Mouse (Mus musculus) midbrain, embryonic 16.5 days (tissue): ENCODE data around the gene Tubb5. TPM values are rescaled to one million over a fixed set of nuclear protein-coding genes. Genes with fewer than 3 reads are reported as not detected.
A peak's percentile ranks its signal among the peaks of the same experiment; 100 is the strongest.

ENCODE experiments used
- ATAC-seq: fragments of 200-750 bp; cut with Nextera tagmentation; 2 replicates; pipeline ENCODE4 v1.8.0; 2017; ENCODE audit warnings: moderate TSS enrichment
- H3K27ac ChIP-seq: fragments of 300-500 bp; sonication (generic); 2 replicates; pipeline ENCODE4 v1.5.1; 2014; ENCODE audit warnings: mild to moderate bottlenecking, low read length, mixed read lengths
- H3K27me3 ChIP-seq: fragments of 300-500 bp; sonication (generic); 2 replicates; pipeline ENCODE4 v1.6.1; 2014; ENCODE audit warnings: low read depth, low read length, mixed read lengths; ENCODE audit not compliant: control insufficient read depth, insufficient read depth
- H3K36me3 ChIP-seq: fragments of 300-500 bp; sonication (generic); 2 replicates; pipeline ENCODE4 v1.6.1; 2014; ENCODE audit warnings: mild to moderate bottlenecking, low read length, moderate library complexity, mixed read lengths; ENCODE audit not compliant: control insufficient read depth, insufficient read depth
- H3K4me1 ChIP-seq: fragments of 300-500 bp; sonication (generic); 2 replicates; pipeline ENCODE4 v1.6.1; 2014; ENCODE audit warnings: mild to moderate bottlenecking, low read length, mixed read lengths; ENCODE audit not compliant: control insufficient read depth, insufficient read depth
- H3K4me2 ChIP-seq: fragments of 300-500 bp; sonication (generic); 2 replicates; pipeline ENCODE4 v1.6.1; 2014; ENCODE audit warnings: mild to moderate bottlenecking, low read length, mixed read lengths
- H3K4me3 ChIP-seq: fragments of 300-500 bp; sonication (generic); 2 replicates; pipeline ENCODE4 v1.5.1; 2014; ENCODE audit warnings: low read depth, mild to moderate bottlenecking, low read length, moderate library complexity, mixed read lengths
- H3K9ac ChIP-seq: fragments of 300-500 bp; sonication (generic); 2 replicates; pipeline ENCODE4 v1.6.1; 2014; ENCODE audit warnings: low read depth, low read length, mixed read lengths
- H3K9me3 ChIP-seq: fragments of 300-500 bp; sonication (generic); replicated peaks from 2 replicates; pipeline ENCODE4 v1.6.1; 2014; ENCODE audit warnings: mild to moderate bottlenecking, low read length, mixed read lengths; ENCODE audit not compliant: control insufficient read depth, poor library complexity, severe bottlenecking
- WGBS: fragments of 180-500 bp; shearing (Covaris S2); extraction: QIAGEN DNeasy Blood & Tissue Kit; methylation state at CpG from one replicate; pipeline ENCODE4 v1.1.7; 2014; 5-methylcytosine and 5-hydroxymethylcytosine counted together
- polyA plus RNA-seq: library from polyadenylated mRNA; unstranded; fragments of >200 nt; fragmentation: Nextera tagmentation; extraction: Ambion mirVana; gene quantifications from 2 replicates; pipeline ENCODE4 v1.2.1, GENCODE M21; 2015

The Tubb5 gene
- polyA plus RNA-seq, 1 experiment from 2014 or later = 1,852 TPM

GRCm38 (mm10) chr17:35822964-35823937 lies 14.9 kb downstream of the Tubb5 start, which contains the start of gene Flot1:
Gene Flot1 (plus strand): TSS chr17:35823230.
- Histone ChIP-seq H3K4me3 (peak within 1 kb of the TSS; percentile 70), H3K36me3 (peaks cover 6% of the 10 kb centered on the region; the same call in 1 of the 2 replicates), H3K4me2 (peak within 1 kb of the TSS; percentile 79), H3K4me1 (peaks cover 29% of the 10 kb centered on the region), H3K27me3 (peaks cover 8% of the 10 kb centered on the region; the same call in 1 of the 2 replicates), H3K9me3 (no peaks in the 10 kb centered on the region), H3K9ac (peak within 1 kb of the TSS; percentile 82), H3K27ac (peak within 1 kb of the TSS; percentile 84)
- peak; percentile 89 for ATAC-seq
- under 1% methylated on average over 38 of the region's 47 CpGs for WGBS

DNA sequence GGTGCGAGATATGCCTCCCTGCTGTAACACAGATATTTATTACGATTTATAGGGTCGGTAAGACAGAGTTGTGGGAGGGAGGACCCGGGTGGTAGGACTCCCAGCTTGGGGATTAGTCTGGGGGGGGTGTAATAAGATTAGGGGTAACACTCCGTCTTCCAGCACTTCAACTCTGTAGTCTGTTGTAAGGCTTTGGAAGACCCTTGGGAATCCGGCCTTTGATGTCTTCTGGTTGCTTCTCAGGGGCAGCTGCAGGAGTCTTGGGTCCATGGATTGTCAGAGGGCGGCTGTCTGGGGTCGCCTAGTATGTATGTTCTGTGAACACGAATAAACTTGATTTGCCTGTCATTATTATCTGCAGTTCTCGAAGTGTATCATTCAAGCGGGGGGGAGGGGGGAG lies 15.5 kb downstream of the Tubb5 start:
- peaks cover 8% of the 10 kb centered on the region; the same call in 1 of the 2 replicates for H3K27me3 ChIP-seq

GRCm38 (mm10) chr17:35821439-35822430 lies 16.4 kb downstream of the Tubb5 start, which contains the start of gene Ier3:
Gene Ier3 (plus strand): TSS chr17:35821684.
- peak within 1 kb of the TSS; percentile 82 for H3K9ac ChIP-seq
- no peak for ATAC-seq
- H3K27me3 ChIP-seq = peaks cover 8% of the 10 kb centered on the region; the same call in 1 of the 2 replicates
- peaks cover 6% of the 10 kb centered on the region; the same call in 1 of the 2 replicates for H3K36me3 ChIP-seq
- H3K4me3 ChIP-seq = peak within 1 kb of the TSS; percentile 70
- H3K27ac ChIP-seq = peak within 1 kb of the TSS; percentile 84; the same call in 1 of the 2 replicates
- under 1% methylated on average over 62 of the region's 62 CpGs for WGBS
- H3K4me1 ChIP-seq = peaks cover 29% of the 10 kb centered on the region
- no peaks in the 10 kb centered on the region for H3K9me3 ChIP-seq
- H3K4me2 ChIP-seq = peak within 1 kb of the TSS; percentile 79

More for the DNA sequence above, 15.5 kb downstream of the Tubb5 start:
- Histone ChIP-seq H3K27ac (peak overlapping the region; percentile 84), H3K4me3 (peak overlapping the region; percentile 70), H3K9ac (peak overlapping the region; percentile 82), H3K36me3 (peaks cover 6% of the 10 kb centered on the region; the same call in 1 of the 2 replicates), H3K4me2 (peak overlapping the region; percentile 79), H3K4me1 (peaks cover 29% of the 10 kb centered on the region), H3K9me3 (no peaks in the 10 kb centered on the region)
- peak; percentile 22; the same call in 1 of the 2 replicates for ATAC-seq
- WGBS = 1% methylated on average over 11 of the region's 11 CpGs

DNA sequence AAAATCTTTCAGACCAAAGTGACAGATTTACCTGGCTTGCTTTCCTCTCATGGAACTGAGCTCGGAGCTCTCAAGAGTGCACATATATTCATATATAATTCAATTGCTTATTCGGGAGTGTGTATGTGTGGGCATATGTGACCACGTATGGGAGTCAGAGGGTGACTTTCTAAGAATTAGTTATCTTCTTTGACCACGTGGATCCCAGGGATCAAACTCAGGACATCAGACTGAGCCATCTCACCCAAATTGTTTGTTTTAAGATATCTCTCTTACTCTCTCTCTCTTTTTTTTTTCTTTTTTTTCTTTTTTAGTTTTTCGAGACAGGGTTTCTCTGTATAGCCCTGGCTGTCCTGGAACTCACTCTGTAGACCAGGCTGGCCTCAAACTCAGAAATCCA lies 18.0 kb downstream of the Tubb5 start:
- H3K9me3 ChIP-seq = no peaks in the 10 kb centered on the region
- no peak overlapping the region for H3K4me2 ChIP-seq
- H3K4me1 ChIP-seq = peaks cover 29% of the 10 kb centered on the region
- H3K27me3 ChIP-seq = peaks cover 8% of the 10 kb centered on the region; the same call in 1 of the 2 replicates
- H3K4me3 ChIP-seq = no peak overlapping the region
- ATAC-seq = no peak
- H3K36me3 ChIP-seq = no peaks in the 10 kb centered on the region
- no peak overlapping the region for H3K9ac ChIP-seq
- 81% methylated on average over 5 of the region's 5 CpGs for WGBS
- no peak overlapping the region for H3K27ac ChIP-seq

DNA sequence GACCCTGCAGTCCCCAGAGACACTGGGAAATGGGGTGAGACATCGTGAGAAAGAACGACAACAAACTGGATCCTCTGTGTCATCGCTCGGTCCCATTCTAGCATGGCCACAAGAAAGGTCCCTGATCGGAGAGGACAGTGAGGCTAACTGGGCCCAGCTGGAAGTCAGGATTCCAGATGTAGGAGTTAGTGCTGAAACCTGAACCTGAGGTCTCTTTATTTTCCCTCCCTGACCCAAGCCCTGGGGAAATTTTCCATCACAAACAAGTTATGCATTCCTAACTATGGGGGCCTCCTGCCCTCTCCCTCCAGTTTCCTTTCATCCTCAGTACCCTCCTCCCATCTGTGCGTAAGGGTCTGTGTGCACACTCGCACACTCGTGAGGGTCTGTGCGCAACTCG lies 20.9 kb downstream of the Tubb5 start:
- Histone ChIP-seq H3K27me3 (peaks cover 8% of the 10 kb centered on the region; the same call in 1 of the 2 replicates), H3K9ac (no peak overlapping the region), H3K4me3 (no peak overlapping the region), H3K4me2 (no peak overlapping the region), H3K27ac (no peak overlapping the region), H3K4me1 (peaks cover 13% of the 10 kb centered on the region), H3K9me3 (no peaks in the 10 kb centered on the region), H3K36me3 (no peaks in the 10 kb centered on the region)
- no peak for ATAC-seq
- 57% methylated on average over 10 of the region's 10 CpGs for WGBS

GRCm38 (mm10) chr17:35816686-35817085 lies 21.4 kb downstream of the Tubb5 start:
- Histone ChIP-seq H3K36me3 (no peaks in the 10 kb centered on the region), H3K9me3 (no peaks in the 10 kb centered on the region), H3K9ac (no peak overlapping the region), H3K4me2 (no peak overlapping the region), H3K4me3 (no peak overlapping the region), H3K27me3 (peaks cover 8% of the 10 kb centered on the region; the same call in 1 of the 2 replicates), H3K27ac (no peak overlapping the region), H3K4me1 (peaks cover 9% of the 10 kb centered on the region)
- WGBS = 46% methylated on average over 7 of the region's 14 CpGs
- ATAC-seq = no peak

- ATAC-seq = no peak
- Histone ChIP-seq H3K27ac (no peak overlapping the region), H3K4me3 (no peak overlapping the region), H3K4me2 (no peak overlapping the region), H3K36me3 (no peaks in the 10 kb centered on the region), H3K4me1 (0 out of 2 replicates have a peak, but pooled peaks cover under 1% of the 10 kb centered on the region), H3K9me3 (no peaks in the 10 kb centered on the region), H3K9ac (no peak overlapping the region), H3K27me3 (peaks cover 8% of the 10 kb centered on the region; the same call in 1 of the 2 replicates)
- 57% methylated on average over 7 of the region's 7 CpGs for WGBS
Observed at GRCm38 (mm10) chr17:35815836-35816235, 22.3 kb downstream of the Tubb5 start.

- Histone ChIP-seq H3K36me3 (no peaks in the 10 kb centered on the region), H3K27me3 (0 out of 2 replicates have a peak, but pooled peaks cover 4% of the 10 kb centered on the region), H3K4me3 (no peak overlapping the region), H3K9me3 (no peaks in the 10 kb centered on the region), H3K4me2 (no peak overlapping the region), H3K27ac (no peak overlapping the region), H3K4me1 (no peaks in the 10 kb centered on the region), H3K9ac (no peak overlapping the region)
- no peak for ATAC-seq
- WGBS = 73% methylated on average over 6 of the region's 6 CpGs
Observed at GRCm38 (mm10) chr17:35814678-35815077, 23.4 kb downstream of the Tubb5 start.
